Mouse (Mus musculus) adrenal gland, adult 18-20 months (tissue): ENCODE measurements around the gene Papolb. TPM values are rescaled to one million over a fixed set of nuclear protein-coding genes. Genes with fewer than 3 reads are reported as not detected.

ENCODE experiments used
- DNase-seq, 2 experiments: peaks; one replicate each; pipeline ENCODE4 v3.0.0; 2021 to 2022; ENCODE audit warnings: low spot score in 2 of 2
- total RNA-seq, 2 experiments: library from RNA; stranded (reverse); gene quantifications; 1 replicate in 1 of 2; 2 replicates in 1 of 2; pipeline ENCODE4 v1.2.3; 2021

The Papolb gene
- total RNA-seq, 2 experiments from 2014 or later = 0.10 TPM

DNA sequence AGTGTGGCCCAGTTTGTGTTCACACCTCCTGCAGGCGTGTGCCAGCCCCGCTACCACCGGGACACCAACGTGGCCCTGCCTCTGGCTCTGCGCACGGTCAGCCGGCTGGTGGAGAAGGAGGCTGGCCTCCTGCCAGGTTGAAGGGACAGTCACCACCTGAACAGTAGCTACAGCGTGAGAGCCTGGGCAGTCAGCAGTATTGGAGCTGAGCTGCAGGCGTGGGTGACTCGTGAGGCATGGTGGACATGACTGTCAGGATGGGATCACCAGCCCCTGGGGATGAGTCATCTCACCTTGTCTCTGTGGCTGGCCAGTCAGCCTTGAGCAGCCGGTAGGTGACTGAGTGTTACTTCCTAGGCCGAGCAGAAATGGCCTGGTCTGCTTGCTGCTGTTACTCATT is 52.5 kb downstream of the Papolb start:
- peak; percentile 58 for DNase-seq

Other genes with a start within 250 kb of the Papolb start
- 10 to 100 TPM; 17.9 to 22.1 TPM for gene Foxk1, start 128.6 kb downstream of the Papolb start, total RNA-seq
- gene Ap5z1, start 66.1 kb downstream of the Papolb start, total RNA-seq = 10 to 100 TPM; 15.4 to 18.1 TPM
- gene Radil, start 21.0 kb upstream of the Papolb start, total RNA-seq = 1 to 10 TPM; 3.4 to 5.4 TPM
- gene Mmd2, start 78.7 kb upstream of the Papolb start, total RNA-seq = 10 to 100 TPM; 46.2 to 55.8 TPM
- 100 to 1,000 TPM; 104 TPM for gene Wipi2, start 97.6 kb upstream of the Papolb start, total RNA-seq
- 10 to 100 TPM; 22.9 to 25.0 TPM for gene Slc29a4, start 162.4 kb upstream of the Papolb start, total RNA-seq